Mouse (Mus musculus) hindbrain, embryonic 12.5 days (tissue): Measurements from ENCODE around the gene Dlx4. TPM values are rescaled to one million over a fixed set of nuclear protein-coding genes. Genes with fewer than 3 reads are reported as not detected.

Source experiments
- ATAC-seq: fragments of 200-750 bp; cut with Nextera tagmentation; 2 replicates; pipeline ENCODE4 v1.8.0; 2017; ENCODE audit warnings: moderate TSS enrichment; ENCODE audit not compliant: low FRiP score
- H3K27ac ChIP-seq: fragments of 300-500 bp; sonication (generic); 2 replicates; pipeline ENCODE4 v1.5.1; 2016; ENCODE audit warnings: mild to moderate bottlenecking
- H3K27me3 ChIP-seq: fragments of 300-500 bp; sonication (generic); 2 replicates; pipeline ENCODE4 v1.6.1; 2016; ENCODE audit warnings: mild to moderate bottlenecking
- H3K36me3 ChIP-seq: fragments of 300-500 bp; sonication (generic); 2 replicates; pipeline ENCODE4 v1.6.1; 2016; ENCODE audit warnings: mild to moderate bottlenecking
- H3K4me1 ChIP-seq: fragments of 300-500 bp; sonication (generic); 2 replicates; pipeline ENCODE4 v1.6.1; 2016
- H3K4me2 ChIP-seq: fragments of 300-500 bp; sonication (generic); replicated peaks from 2 replicates; pipeline ENCODE4 v1.6.1; 2016; ENCODE audit warnings: mild to moderate bottlenecking
- H3K4me3 ChIP-seq: fragments of 300-500 bp; sonication (generic); 2 replicates; pipeline ENCODE4 v1.5.1; 2016; ENCODE audit warnings: mild to moderate bottlenecking
- H3K9ac ChIP-seq: fragments of 300-500 bp; sonication (generic); 2 replicates; pipeline ENCODE4 v1.6.1; 2016; ENCODE audit warnings: mild to moderate bottlenecking, moderate library complexity
- H3K9me3 ChIP-seq: fragments of 300-500 bp; sonication (generic); replicated peaks from 2 replicates; pipeline ENCODE4 v1.6.1; 2016; ENCODE audit warnings: mild to moderate bottlenecking
- WGBS: fragments of 180-500 bp; shearing (Covaris S2); methylation state at CpG from one replicate; pipeline ENCODE4 v1.1.7; 2016; 5-methylcytosine and 5-hydroxymethylcytosine counted together
- polyA plus RNA-seq: library from polyadenylated mRNA; unstranded; fragments of >200 nt; fragmentation: Nextera tagmentation; extraction: Ambion mirVana; gene quantifications from 2 replicates; pipeline ENCODE4 v1.2.1, GENCODE M21; 2016

Gene Dlx4
- polyA plus RNA-seq, 1 experiment from 2014 or later, result 0.21 TPM

- Histone ChIP-seq H3K9me3 (no peaks in the 10 kb centered on the region), H3K36me3 (no peaks in the 10 kb centered on the region), H3K4me2 (no peak overlapping the region), H3K27me3 (no peaks in the 10 kb centered on the region), H3K27ac (no peak overlapping the region), H3K4me1 (peaks cover 14% of the 10 kb centered on the region; the same call in 1 of the 2 replicates), H3K4me3 (no peak overlapping the region), H3K9ac (no peak overlapping the region)
- ATAC-seq, result no peak
- 49% methylated on average over 4 of the region's 4 CpGs for whole genome bisulfite sequencing
Measured at GRCm38 (mm10) chr11:95096608-95097373, 49.3 kb downstream of the Dlx4 start.

DNA sequence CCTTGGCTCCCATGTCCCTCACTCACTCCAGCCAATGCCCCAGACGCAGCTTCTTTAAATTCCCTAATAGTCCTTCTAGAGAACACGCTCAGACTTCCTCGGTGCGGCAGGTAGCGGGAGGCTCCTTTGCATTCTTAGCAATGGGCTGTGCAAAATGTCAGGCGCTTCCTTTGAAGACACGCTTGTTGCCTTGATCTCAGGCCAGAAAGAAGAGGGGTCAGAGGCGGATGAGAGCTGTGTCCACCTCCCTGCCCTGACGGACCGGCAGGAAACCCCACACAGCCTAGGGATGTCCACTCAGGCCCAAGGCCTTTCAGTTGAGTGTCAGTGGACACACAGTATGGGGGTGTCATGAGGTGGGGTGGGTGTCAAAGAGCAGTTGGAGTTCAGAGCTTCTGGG lies 50.5 kb downstream of the Dlx4 start:
- Histone ChIP-seq H3K4me2 (no peak overlapping the region), H3K27me3 (no peaks in the 10 kb centered on the region), H3K27ac (no peak overlapping the region), H3K4me3 (no peak overlapping the region), H3K9ac (no peak overlapping the region), H3K4me1 (peaks cover 10% of the 10 kb centered on the region; the same call in 1 of the 2 replicates), H3K9me3 (no peaks in the 10 kb centered on the region), H3K36me3 (no peaks in the 10 kb centered on the region)
- 83% methylated on average over 10 of the region's 10 CpGs for WGBS
- no peak for ATAC-seq

- ATAC-seq, result no peak
- peaks cover 7% of the 10 kb centered on the region; the same call in 1 of the 2 replicates for H3K4me1 ChIP-seq
- H3K27ac ChIP-seq, result no peak overlapping the region
- H3K4me3 ChIP-seq, result no peak overlapping the region
- no peaks in the 10 kb centered on the region for H3K9me3 ChIP-seq
- no peak overlapping the region for H3K4me2 ChIP-seq
- no peak overlapping the region for H3K9ac ChIP-seq
- 82% methylated on average over 5 of the region's 5 CpGs for WGBS
- H3K36me3 ChIP-seq, result no peaks in the 10 kb centered on the region
- H3K27me3 ChIP-seq, result no peaks in the 10 kb centered on the region
Measured at GRCm38 (mm10) chr11:95093077-95093476, 53.0 kb downstream of the Dlx4 start.

Other genes starting within 250 kb of the Dlx4 start
- gene Col1a1, start 210.0 kb downstream of the Dlx4 start, polyA plus RNA-seq, result 508 and 685 TPM in 2 replicates
- gene Hils1, start 178.7 kb downstream of the Dlx4 start, polyA plus RNA-seq, result not detected in 2 replicates
- gene Sgca, start 169.9 kb downstream of the Dlx4 start, polyA plus RNA-seq, result 0.43 and 1.5 TPM in 2 replicates
- gene Ppp1r9b, start 155.2 kb downstream of the Dlx4 start, polyA plus RNA-seq, result 16.8 and 18.5 TPM in 2 replicates
- 94.6 and 106 TPM in 2 replicates for gene Samd14, start 136.4 kb downstream of the Dlx4 start, polyA plus RNA-seq
- 22.5 and 25.6 TPM in 2 replicates for gene Pdk2, start 104.9 kb downstream of the Dlx4 start, polyA plus RNA-seq
- 8.0 and 9.0 TPM in 2 replicates for gene Itga3, start 69.5 kb downstream of the Dlx4 start, polyA plus RNA-seq
- 4.7 and 7.3 TPM in 2 replicates for gene Dlx3, start 26.1 kb downstream of the Dlx4 start, polyA plus RNA-seq
- gene Tac4, start 115.3 kb upstream of the Dlx4 start, polyA plus RNA-seq, result 0.18 and 0.22 TPM in 2 replicates
- gene Kat7, start 164.0 kb upstream of the Dlx4 start, polyA plus RNA-seq, result 71.8 and 73.6 TPM in 2 replicates
- 11.7 and 11.9 TPM in 2 replicates for gene Fam117a, start 190.8 kb upstream of the Dlx4 start, polyA plus RNA-seq
- gene Slc35b1, start 238.4 kb upstream of the Dlx4 start, polyA plus RNA-seq, result 124 and 128 TPM in 2 replicates